Mouse (Mus musculus) heart, postnatal 4 days (tissue): ENCODE data around the gene Spocd1. TPM values are rescaled to one million over a fixed set of nuclear protein-coding genes. Genes with fewer than 3 reads are reported as not detected.
A peak's percentile ranks its signal among the peaks of the same experiment; 100 is the strongest.
"Not testable (repeated sequence)": the region's sequence is repeated elsewhere in the genome, so short reads cannot be mapped to it uniquely, and the experiment has no call there.

Experiments
- DNase-seq: peaks from one replicate; pipeline ENCODE4 v3.0.0; 2021
- total RNA-seq, 2 experiments: library from RNA; stranded (reverse); gene quantifications; 2 replicates each; pipeline ENCODE4 v1.2.3; 2021

The Spocd1 gene
- under 1 TPM in 1 of 2 experiments, not detected in 1; 0.11 TPM for total RNA-seq

GRCm38 (mm10) chr4:129928949-129929348, at the start of gene Spocd1:
Gene Spocd1 (plus strand): TSS chr4:129929249.
- no peak for DNase-seq

DNA sequence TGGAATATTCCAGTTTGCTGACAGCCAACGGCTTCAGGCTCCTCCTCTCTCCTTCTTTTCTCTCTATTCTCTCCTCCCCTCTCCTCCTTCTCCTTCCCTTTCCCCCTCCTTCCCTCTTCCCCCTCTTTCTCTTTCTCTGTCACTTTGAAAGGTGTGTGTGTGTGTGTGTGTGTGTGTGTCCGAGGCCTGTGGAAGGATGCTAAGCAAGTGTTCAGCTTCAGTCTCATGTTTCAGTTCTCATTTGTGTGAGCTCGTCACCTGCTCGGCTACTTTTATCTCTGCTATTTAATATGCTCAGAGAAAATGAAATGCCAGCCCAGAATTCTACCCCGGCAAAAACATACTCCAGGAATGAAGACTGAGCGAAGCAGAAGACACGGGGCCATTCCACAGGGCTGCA, 48.4 kb upstream of the Spocd1 start:
- no peak for DNase-seq

DNA sequence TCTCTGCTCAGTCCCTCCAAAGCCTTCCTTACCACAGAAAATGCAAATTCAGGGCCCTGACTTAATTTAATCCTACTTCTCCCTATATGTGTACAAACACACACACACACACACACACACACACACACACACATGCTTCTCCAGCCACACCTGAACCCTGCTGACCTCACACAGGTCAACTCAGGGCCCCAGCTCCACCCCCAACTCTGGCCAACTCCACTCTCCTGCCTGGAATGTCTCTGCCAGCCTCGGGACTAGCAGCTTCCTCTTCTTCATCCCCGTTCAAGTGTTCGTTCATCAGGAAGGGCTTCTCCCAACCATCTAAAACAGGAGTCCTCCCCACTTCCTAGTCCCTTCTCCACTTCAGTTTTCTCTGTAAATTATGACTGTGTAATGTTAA, 47.4 kb upstream of the Spocd1 start:
- no peak for DNase-seq

DNA sequence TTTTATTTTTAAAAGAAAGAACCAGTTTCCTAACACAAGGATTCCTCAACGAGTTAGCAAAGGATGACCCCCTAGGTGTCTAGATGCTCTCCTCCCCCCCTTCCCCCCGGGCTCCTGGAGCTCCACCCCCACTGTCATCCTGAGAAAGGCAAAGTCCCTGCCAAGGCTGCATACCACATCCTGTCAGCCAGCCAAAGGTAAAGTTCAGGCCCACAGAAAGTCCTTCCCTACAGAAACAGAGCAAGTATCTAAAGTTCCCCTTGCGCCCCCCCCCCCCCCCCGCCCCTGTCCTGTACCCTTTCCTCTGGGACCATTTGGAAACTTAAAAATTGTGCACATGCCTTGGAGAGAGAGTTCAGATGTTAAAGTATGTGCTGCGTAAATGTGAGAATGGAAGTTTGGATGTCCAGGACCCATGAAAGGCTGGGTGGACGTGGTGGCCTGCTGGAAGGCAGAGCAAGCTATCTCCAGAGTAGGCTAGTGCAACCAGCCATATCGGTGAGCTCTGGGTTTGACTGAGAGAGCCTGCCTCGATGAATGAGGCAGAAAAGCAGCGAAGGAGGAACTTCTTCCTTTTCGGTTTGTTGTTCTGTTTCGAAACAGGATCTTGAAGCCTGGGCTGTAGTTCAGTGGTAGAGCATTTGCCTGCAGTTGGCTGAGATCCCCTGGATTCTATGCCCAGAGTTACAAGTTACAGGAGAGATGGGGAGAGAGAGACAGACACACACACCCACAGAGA, 46.3 kb upstream of the Spocd1 start:
- peak; percentile 70 for DNase-seq

- no peak for DNase-seq
These were observed 44.8 kb upstream of the Spocd1 start for GRCm38 (mm10) chr4:129884041-129884930.

DNA sequence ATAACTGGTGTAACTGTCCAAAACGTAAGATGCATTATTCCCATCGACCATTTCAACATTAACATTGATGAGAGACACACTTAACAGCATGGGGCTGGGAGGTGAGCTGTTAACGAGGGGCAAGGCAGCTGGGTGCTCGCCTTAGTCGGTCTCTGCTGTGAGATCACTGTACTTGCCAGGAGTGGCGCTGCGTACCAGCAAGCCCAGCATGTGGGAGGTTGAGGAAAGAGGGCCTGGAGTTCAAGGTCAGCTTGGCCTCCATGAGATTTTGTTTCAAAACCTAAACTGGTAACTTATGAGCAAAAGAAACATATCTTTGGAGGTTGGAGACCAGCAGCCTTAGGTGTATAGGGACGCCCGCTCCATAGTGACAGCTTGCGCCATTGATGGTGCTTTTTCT, 39.4 kb upstream of the Spocd1 start:
- DNase-seq = no peak

DNA sequence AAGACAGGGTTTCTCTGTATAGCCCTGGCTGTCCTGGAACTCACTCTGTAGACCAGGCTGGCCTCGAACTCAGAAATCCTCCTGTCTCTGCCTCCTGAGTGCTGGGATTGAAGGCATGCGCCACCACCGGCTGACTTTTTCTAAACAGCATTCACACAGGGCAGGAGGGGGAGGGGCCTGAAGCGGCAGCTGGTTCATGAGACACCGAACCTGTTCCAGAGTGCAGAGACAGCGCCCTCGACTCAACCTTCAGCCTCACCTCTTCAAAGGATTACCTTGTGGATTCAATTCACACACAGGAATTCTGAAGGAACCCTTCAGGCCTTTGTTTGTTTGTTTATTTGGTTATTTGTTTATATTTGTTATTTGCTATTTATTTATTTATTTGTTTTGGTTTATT, 39.0 kb upstream of the Spocd1 start:
- no peak for DNase-seq

GRCm38 (mm10) chr4:129894861-129895260, 34.2 kb upstream of the Spocd1 start:
- DNase-seq = no peak

GRCm38 (mm10) chr4:129898815-129899214, 30.2 kb upstream of the Spocd1 start:
- not testable (repeated sequence) for DNase-seq

GRCm38 (mm10) chr4:129902394-129902793, 26.7 kb upstream of the Spocd1 start:
- DNase-seq = no peak

- DNase-seq = no peak
These were observed 25.5 kb upstream of the Spocd1 start for GRCm38 (mm10) chr4:129903577-129903976.

GRCm38 (mm10) chr4:129905032-129905431, 24.0 kb upstream of the Spocd1 start:
- no peak for DNase-seq

- DNase-seq = no peak
These were observed 23.0 kb upstream of the Spocd1 start for GRCm38 (mm10) chr4:129906016-129906415.

- no peak for DNase-seq
These were observed 20.2 kb upstream of the Spocd1 start for GRCm38 (mm10) chr4:129908836-129909235.

- DNase-seq = no peak
These were observed 19.8 kb upstream of the Spocd1 start for GRCm38 (mm10) chr4:129909261-129909731.

DNA sequence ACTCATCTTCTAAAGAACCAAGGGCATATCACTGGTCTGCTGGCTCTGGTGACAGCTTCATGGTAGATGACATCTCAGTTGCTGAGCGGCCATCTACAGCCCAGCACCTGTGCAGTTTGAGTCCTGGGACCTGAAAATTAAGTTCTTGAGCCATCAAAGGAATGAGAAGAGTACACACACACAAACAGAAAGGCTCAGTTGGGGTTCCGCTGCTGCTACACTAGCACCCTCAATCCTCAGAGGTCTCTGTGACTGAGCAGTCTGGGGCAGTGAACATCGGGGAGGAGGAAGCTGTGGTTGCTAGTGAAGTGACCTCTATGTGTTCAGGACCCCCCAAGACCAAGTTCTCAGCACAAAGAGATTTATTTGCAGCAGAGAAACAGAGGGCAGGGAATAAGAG, 16.1 kb upstream of the Spocd1 start:
- DNase-seq = no peak

DNA sequence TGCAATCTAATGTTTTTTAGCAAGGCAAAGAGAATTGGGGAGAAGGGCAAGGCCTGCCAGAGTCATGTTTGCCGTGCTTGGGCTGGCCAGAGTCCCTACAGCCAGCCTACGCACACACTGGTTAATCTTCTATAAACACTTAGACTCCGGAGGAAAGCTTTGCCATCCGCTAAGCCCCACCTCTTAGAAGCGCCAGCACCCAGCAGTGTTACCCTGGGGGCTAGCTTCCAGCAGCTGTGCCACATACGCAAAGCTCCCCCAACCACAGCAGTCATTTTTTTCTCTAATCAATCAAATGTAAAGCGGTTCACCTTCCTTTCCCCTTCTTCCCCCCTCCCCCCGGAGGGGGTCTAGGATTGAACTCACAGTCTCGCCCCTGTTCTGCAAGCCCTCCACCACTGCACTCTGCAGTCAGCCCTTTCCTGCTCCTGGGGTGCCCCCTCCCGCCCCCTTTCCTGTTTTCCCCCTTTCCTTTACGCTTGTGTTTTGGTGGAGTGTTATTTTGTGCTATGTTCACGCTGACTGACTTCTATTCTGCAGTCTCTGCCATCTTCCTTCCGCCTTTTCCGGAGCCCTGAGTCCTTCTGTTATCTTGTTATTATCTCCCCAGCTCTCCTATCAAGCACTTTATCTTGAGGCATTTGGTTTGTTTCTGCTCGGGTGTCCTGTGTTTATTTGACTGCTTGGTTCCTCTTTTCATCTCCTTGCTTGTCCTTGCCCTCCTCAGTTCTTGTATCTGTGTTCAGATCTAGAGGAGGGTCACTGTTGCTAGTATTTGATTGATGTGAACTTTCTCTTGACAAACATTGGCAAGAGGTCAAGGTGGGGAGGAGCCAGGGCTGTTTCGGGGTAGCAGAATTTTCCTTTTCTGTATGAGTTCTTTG, 15.0 kb upstream of the Spocd1 start:
- DNase-seq = no peak

DNA sequence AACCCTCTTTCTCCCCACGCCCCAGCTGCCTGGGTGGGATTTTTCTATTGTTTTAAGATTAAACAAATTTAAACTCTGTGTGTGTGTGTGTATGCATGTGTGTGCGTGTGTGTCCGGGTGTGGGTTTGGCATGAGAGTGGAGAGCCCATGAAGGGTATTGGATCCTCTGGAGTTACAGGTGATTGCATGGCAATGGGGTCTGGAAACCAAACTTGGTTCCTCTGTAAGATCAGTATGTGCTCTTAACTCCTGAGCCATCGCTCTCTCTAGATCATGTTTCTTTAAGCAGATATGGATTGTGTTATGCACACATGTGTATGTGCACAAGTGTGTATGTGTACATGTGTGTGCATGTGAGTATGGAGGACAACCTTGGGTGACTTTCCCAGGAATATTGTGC, 14.4 kb upstream of the Spocd1 start:
- DNase-seq = no peak

GRCm38 (mm10) chr4:129915349-129915988, 13.6 kb upstream of the Spocd1 start:
- no peak for DNase-seq

- no peak for DNase-seq
These were observed 12.9 kb upstream of the Spocd1 start for GRCm38 (mm10) chr4:129916159-129916558.

GRCm38 (mm10) chr4:129917016-129917603, 11.9 kb upstream of the Spocd1 start:
- DNase-seq = peak; percentile 30

DNA sequence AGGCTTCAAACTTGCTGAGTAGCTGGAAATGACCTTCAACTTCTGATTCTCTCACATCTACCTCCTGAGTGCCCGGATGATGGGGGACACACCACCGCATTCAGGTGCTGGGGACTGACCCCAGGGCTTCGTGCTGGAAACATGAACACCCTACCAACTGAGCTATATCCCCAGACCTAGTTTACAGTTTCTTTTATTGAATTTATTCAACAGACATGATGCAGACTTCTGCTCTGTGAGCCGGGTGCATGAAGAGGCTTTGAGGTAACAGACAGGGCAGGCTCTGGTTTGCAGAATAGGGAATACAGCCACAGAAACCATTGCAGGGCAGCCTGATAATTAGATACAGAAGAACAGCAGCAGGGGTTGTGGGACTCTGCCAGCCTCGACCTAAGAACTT, 10.6 kb upstream of the Spocd1 start:
- DNase-seq = no peak
